ENCODE assay signal across 8 mouse cellular contexts in the genomic region with DNA sequence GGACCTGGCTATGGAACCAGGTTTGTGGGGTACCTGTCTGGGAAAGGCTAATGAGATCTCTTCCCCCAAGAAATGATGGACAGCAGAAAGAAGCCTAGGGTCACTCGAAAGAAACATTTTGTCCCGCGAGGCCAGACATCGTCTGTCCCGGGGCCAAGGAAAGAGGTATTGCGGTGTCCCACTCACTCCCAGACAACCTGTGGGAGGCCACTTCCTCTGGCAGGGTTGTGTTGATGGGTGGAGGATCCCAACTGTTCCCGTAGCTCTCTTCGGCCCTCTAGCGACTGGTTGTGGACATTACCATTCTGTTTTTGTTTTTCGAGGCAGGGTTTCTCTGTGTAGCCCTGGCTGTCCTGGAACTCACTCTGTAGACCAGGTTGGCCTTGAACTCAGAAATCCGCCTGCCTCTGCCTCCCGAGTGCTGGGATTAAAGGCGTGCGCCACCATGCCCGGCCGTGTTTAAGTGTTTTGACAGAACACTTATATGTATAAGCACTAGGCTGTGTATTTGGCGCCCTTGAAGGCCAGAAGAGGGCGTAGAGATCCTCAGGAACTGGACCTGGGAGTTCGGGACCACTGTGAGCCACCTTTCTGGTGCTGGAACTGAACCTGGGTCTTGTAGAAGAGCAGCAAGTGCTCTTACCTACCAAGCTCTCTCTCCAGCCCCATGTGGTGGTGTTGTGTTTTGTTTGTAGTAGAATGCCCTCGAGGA. TPM values are rescaled to one million over a fixed set of nuclear protein-coding genes. Genes with fewer than 3 reads are reported as not detected.
DNase-seq lines count a peak whose midpoint lies in the region; ATAC-seq and TF ChIP-seq lines count a peak whose summit lies in the region.

No protein-coding gene starts in this region.

- ATAC-seq in embryonic facial prominence, embryonic 13.5 days (ENCODE audit: insufficient number of reproducible peaks, insufficient read depth, low FRiP score, low TSS enrichment, low read depth), result no peak
- ATAC-seq in heart, embryonic 11.5 days (replicated peaks; ENCODE audit: insufficient number of reproducible peaks, low FRiP score, low TSS enrichment), result no peak; the same call in 1 of the 2 replicates
- ATAC-seq in liver, embryonic 15.5 days (ENCODE audit: insufficient read depth), result peak; percentile 80
- no peak for ATAC-seq in neural tube, embryonic 12.5 days (ENCODE audit: low FRiP score, low read depth)

- TF ChIP-seq CTCF in E14TG2a.4 (conservative IDR thresholded peaks at IDR 0.05; ENCODE audit: low read length), result peak; percentile 63
- peak; percentile 76 for TF ChIP-seq CTCF in bone marrow, adult 2 months (IDR thresholded peaks at IDR 0.05; ENCODE audit: control insufficient read depth, insufficient read depth, low read length)

- H3K4me3 ChIP-seq in E14TG2a.4 (replicated peaks; ENCODE audit: low read length), result peak overlapping the region; percentile 83
- peak overlapping the region; percentile 72 for H3K4me3 ChIP-seq in bone marrow, adult 2 months (replicated peaks; ENCODE audit: control insufficient read depth, low read depth, low read length)
- H3K4me3 ChIP-seq in embryonic facial prominence, embryonic 13.5 days, result peak overlapping the region; percentile 57
- peak overlapping the region; percentile 62 for H3K4me3 ChIP-seq in heart, embryonic 11.5 days (ENCODE audit: low read depth, low read length)
- peak overlapping the region; percentile 76 for H3K4me3 ChIP-seq in liver, embryonic 15.5 days (replicated peaks)
- peak overlapping the region; percentile 43 for H3K4me3 ChIP-seq in neural tube, embryonic 12.5 days

- peak; percentile 76 for DNase-seq in kidney, adult 9 months
- peak; percentile 82 for DNase-seq in testis, postnatal 10 days (ENCODE audit: low spot score)

- no peaks in the 10 kb centered on the region for H3K9me3 ChIP-seq in E14TG2a.4 (ENCODE audit: low read length)
- no peaks in the 10 kb centered on the region for H3K9me3 ChIP-seq in embryonic facial prominence, embryonic 13.5 days
- no peaks in the 10 kb centered on the region for H3K9me3 ChIP-seq in heart, embryonic 11.5 days (replicated peaks; ENCODE audit: control insufficient read depth, low read length)
- no peaks in the 10 kb centered on the region for H3K9me3 ChIP-seq in liver, embryonic 15.5 days (replicated peaks)
- H3K9me3 ChIP-seq in neural tube, embryonic 12.5 days, result no peaks in the 10 kb centered on the region

- H3K4me1 ChIP-seq in E14TG2a.4 (replicated peaks; ENCODE audit: low read depth, low read length), result peaks cover 81% of the 10 kb centered on the region
- H3K4me1 ChIP-seq in bone marrow, adult 2 months (ENCODE audit: control insufficient read depth, insufficient read depth, low read length), result peaks cover 5% of the 10 kb centered on the region
- H3K4me1 ChIP-seq in embryonic facial prominence, embryonic 13.5 days, result peaks cover 44% of the 10 kb centered on the region
- peaks cover 45% of the 10 kb centered on the region for H3K4me1 ChIP-seq in heart, embryonic 11.5 days (ENCODE audit: control insufficient read depth, insufficient read depth, low read length)
- H3K4me1 ChIP-seq in liver, embryonic 15.5 days (replicated peaks), result peaks cover 97% of the 10 kb centered on the region
- peaks cover 49% of the 10 kb centered on the region for H3K4me1 ChIP-seq in neural tube, embryonic 12.5 days

- 12% methylated on average over 20 of the region's 20 CpGs for WGBS in bone marrow, adult 2 months
- 16% methylated on average over 20 of the region's 20 CpGs for WGBS in embryonic facial prominence, embryonic 13.5 days
- 16% methylated on average over 20 of the region's 20 CpGs for WGBS in heart, embryonic 11.5 days (ENCODE audit: insufficient replicate concordance)
- WGBS in liver, embryonic 15.5 days (ENCODE audit: insufficient replicate concordance), result 13% methylated on average over 20 of the region's 20 CpGs
- 22% methylated on average over 20 of the region's 20 CpGs for WGBS in neural tube, embryonic 12.5 days

- peak overlapping the region; percentile 98 for H3K4me2 ChIP-seq in embryonic facial prominence, embryonic 13.5 days
- H3K4me2 ChIP-seq in heart, embryonic 11.5 days, result peak overlapping the region; percentile 99
- H3K4me2 ChIP-seq in liver, embryonic 15.5 days, result peak overlapping the region; percentile 99
- H3K4me2 ChIP-seq in neural tube, embryonic 12.5 days (replicated peaks), result peak overlapping the region; percentile 72

- peaks cover 25% of the 10 kb centered on the region for H3K36me3 ChIP-seq in E14TG2a.4 (ENCODE audit: insufficient read depth, low read length)
- peaks cover 22% of the 10 kb centered on the region for H3K36me3 ChIP-seq in embryonic facial prominence, embryonic 13.5 days
- H3K36me3 ChIP-seq in heart, embryonic 11.5 days (ENCODE audit: control insufficient read depth, insufficient read depth, low read length), result peaks cover 11% of the 10 kb centered on the region; the same call in 1 of the 2 replicates
- H3K36me3 ChIP-seq in liver, embryonic 15.5 days (replicated peaks), result peaks cover 47% of the 10 kb centered on the region
- peaks cover 22% of the 10 kb centered on the region for H3K36me3 ChIP-seq in neural tube, embryonic 12.5 days

- H3K27ac ChIP-seq in bone marrow, adult 2 months (ENCODE audit: control insufficient read depth, insufficient read depth, low read depth, low read length, poor library complexity), result peak overlapping the region; percentile 96
- H3K27ac ChIP-seq in embryonic facial prominence, embryonic 13.5 days, result no peak overlapping the region
- H3K27ac ChIP-seq in heart, embryonic 11.5 days (ENCODE audit: low read depth, low read length), result 0 out of 2 replicates have a peak overlapping the region, but pooled peaks have one; percentile 25
- H3K27ac ChIP-seq in liver, embryonic 15.5 days (replicated peaks), result peak overlapping the region; percentile 99
- H3K27ac ChIP-seq in neural tube, embryonic 12.5 days, result no peak overlapping the region

- H3K27me3 ChIP-seq in E14TG2a.4 (ENCODE audit: insufficient read depth, low read length), result peaks cover 59% of the 10 kb centered on the region
- H3K27me3 ChIP-seq in embryonic facial prominence, embryonic 13.5 days, result peaks cover 53% of the 10 kb centered on the region
- peaks cover 43% of the 10 kb centered on the region for H3K27me3 ChIP-seq in heart, embryonic 11.5 days (ENCODE audit: control insufficient read depth, insufficient read depth, low read length)
- peaks cover 46% of the 10 kb centered on the region for H3K27me3 ChIP-seq in liver, embryonic 15.5 days
- H3K27me3 ChIP-seq in neural tube, embryonic 12.5 days (replicated peaks), result peaks cover 55% of the 10 kb centered on the region

- H3K9ac ChIP-seq in embryonic facial prominence, embryonic 13.5 days, result peak overlapping the region; percentile 68
- H3K9ac ChIP-seq in heart, embryonic 11.5 days (ENCODE audit: low read depth, low read length), result peak overlapping the region; percentile 71; the same call in 1 of the 2 replicates
- H3K9ac ChIP-seq in liver, embryonic 15.5 days, result peak overlapping the region; percentile 95
- no peak overlapping the region for H3K9ac ChIP-seq in neural tube, embryonic 12.5 days

- TF ChIP-seq POLR2A in bone marrow, adult 2 months (IDR thresholded peaks at IDR 0.05; ENCODE audit: borderline replicate concordance, control insufficient read depth, low read depth, low read length), result no peak

RNA-seq across cellular contexts. Expression of a gene that starts 3.6 kb away (rescaled TPM):
- polyA plus RNA-seq in bone marrow, adult 2 months (2011; ENCODE audit: insufficient read depth, insufficient read length, low replicate concordance, missing spikeins), result 31.3 and 31.7 TPM in 2 replicates
- polyA plus RNA-seq in embryonic facial prominence, embryonic 13.5 days (2015; fragmentation: Nextera tagmentation; extraction: Ambion mirVana), result 5.0 and 6.1 TPM in 2 replicates
- 2.1 and 3.0 TPM in 2 replicates for polyA plus RNA-seq in heart, embryonic 11.5 days (2014; fragmentation: Nextera tagmentation; extraction: Ambion mirVana)
- 28.8 and 32.7 TPM in 2 replicates for polyA plus RNA-seq in liver, embryonic 15.5 days (2015; fragmentation: Nextera tagmentation; extraction: Ambion mirVana)
- 7.6 and 9.3 TPM in 2 replicates for polyA plus RNA-seq in neural tube, embryonic 12.5 days (2016; fragmentation: Nextera tagmentation; extraction: Ambion mirVana)

RNA-seq across cellular contexts. Expression of a gene that starts 40.3 kb away (rescaled TPM):
- polyA plus RNA-seq in bone marrow, adult 2 months (2011; ENCODE audit: insufficient read depth, insufficient read length, low replicate concordance, missing spikeins), result 20.1 and 41.9 TPM in 2 replicates
- 186 and 193 TPM in 2 replicates for polyA plus RNA-seq in embryonic facial prominence, embryonic 13.5 days (2015; fragmentation: Nextera tagmentation; extraction: Ambion mirVana)
- polyA plus RNA-seq in heart, embryonic 11.5 days (2014; fragmentation: Nextera tagmentation; extraction: Ambion mirVana), result 96.5 and 101 TPM in 2 replicates
- polyA plus RNA-seq in liver, embryonic 15.5 days (2015; fragmentation: Nextera tagmentation; extraction: Ambion mirVana), result 45.1 and 49.0 TPM in 2 replicates
- polyA plus RNA-seq in neural tube, embryonic 12.5 days (2016; fragmentation: Nextera tagmentation; extraction: Ambion mirVana), result 199 and 200 TPM in 2 replicates

RNA-seq across cellular contexts. Expression of a gene that starts 46.9 kb away (rescaled TPM):
- 90.9 and 133 TPM in 2 replicates for polyA plus RNA-seq in bone marrow, adult 2 months (2011; ENCODE audit: insufficient read depth, insufficient read length, low replicate concordance, missing spikeins)
- polyA plus RNA-seq in embryonic facial prominence, embryonic 13.5 days (2015; fragmentation: Nextera tagmentation; extraction: Ambion mirVana), result 9.7 and 11.5 TPM in 2 replicates
- polyA plus RNA-seq in heart, embryonic 11.5 days (2014; fragmentation: Nextera tagmentation; extraction: Ambion mirVana), result 14.7 and 17.1 TPM in 2 replicates
- 38.1 and 51.7 TPM in 2 replicates for polyA plus RNA-seq in liver, embryonic 15.5 days (2015; fragmentation: Nextera tagmentation; extraction: Ambion mirVana)
- polyA plus RNA-seq in neural tube, embryonic 12.5 days (2016; fragmentation: Nextera tagmentation; extraction: Ambion mirVana), result 34.3 and 37.6 TPM in 2 replicates

RNA-seq across cellular contexts. Expression of a gene that starts 51.9 kb away (rescaled TPM):
- not detected in 2 replicates for polyA plus RNA-seq in bone marrow, adult 2 months (2011; ENCODE audit: insufficient read depth, insufficient read length, low replicate concordance, missing spikeins)
- polyA plus RNA-seq in embryonic facial prominence, embryonic 13.5 days (2015; fragmentation: Nextera tagmentation; extraction: Ambion mirVana), result not detected in 2 replicates
- not detected in 2 replicates for polyA plus RNA-seq in heart, embryonic 11.5 days (2014; fragmentation: Nextera tagmentation; extraction: Ambion mirVana)
- polyA plus RNA-seq in liver, embryonic 15.5 days (2015; fragmentation: Nextera tagmentation; extraction: Ambion mirVana), result not detected in 2 replicates
- not detected in 2 replicates for polyA plus RNA-seq in neural tube, embryonic 12.5 days (2016; fragmentation: Nextera tagmentation; extraction: Ambion mirVana)

Comparison
In these comparisons a context has a peak if more than half of its experiments do, and no peak if none do; other contexts are left out.
1. H3K27ac ChIP-seq: peak in bone marrow, adult 2 months (single experiment), heart, embryonic 11.5 days (single experiment) and liver, embryonic 15.5 days (single experiment); none in embryonic facial prominence, embryonic 13.5 days (single experiment) and neural tube, embryonic 12.5 days (single experiment).
2. Peak in every context shown above with its lines, with median percentiles within 50 percentile points of each other: H3K4me3 ChIP-seq and H3K4me2 ChIP-seq.